Mouse (Mus musculus) limb, embryonic 15.5 days (tissue): ENCODE data around the gene Nucb1. TPM values are rescaled to one million over a fixed set of nuclear protein-coding genes. Genes with fewer than 3 reads are reported as not detected.
"Not testable (repeated sequence)": the region's sequence is repeated elsewhere in the genome, so short reads cannot be mapped to it uniquely, and the experiment has no call there.

Experiments
- ATAC-seq: fragments of 200-750 bp; cut with Nextera tagmentation; 2 replicates; pipeline ENCODE4 v1.8.0; 2017; ENCODE audit warnings: low read depth, moderate TSS enrichment; ENCODE audit not compliant: insufficient number of reproducible peaks, low FRiP score, low TSS enrichment
- H3K27ac ChIP-seq: fragments of 300-500 bp; sonication (generic); 2 replicates; pipeline ENCODE4 v1.5.1; 2015; ENCODE audit warnings: moderate library complexity, mild to moderate bottlenecking, inconsistent platforms
- H3K27me3 ChIP-seq: fragments of 300-500 bp; sonication (generic); 2 replicates; pipeline ENCODE4 v1.6.1; 2015; ENCODE audit warnings: inconsistent platforms
- H3K36me3 ChIP-seq: fragments of 300-500 bp; sonication (generic); 2 replicates; pipeline ENCODE4 v1.6.1; 2015; ENCODE audit warnings: inconsistent platforms
- H3K4me1 ChIP-seq: fragments of 300-500 bp; sonication (generic); 2 replicates; pipeline ENCODE4 v1.6.1; 2015; ENCODE audit warnings: inconsistent platforms
- H3K4me2 ChIP-seq: fragments of 300-500 bp; sonication (generic); 2 replicates; pipeline ENCODE4 v1.6.1; 2015; ENCODE audit warnings: mild to moderate bottlenecking, inconsistent platforms
- H3K4me3 ChIP-seq: fragments of 300-500 bp; sonication (generic); 2 replicates; pipeline ENCODE4 v1.5.1; 2015; ENCODE audit warnings: mild to moderate bottlenecking, inconsistent platforms
- H3K9ac ChIP-seq: fragments of 300-500 bp; sonication (generic); 2 replicates; pipeline ENCODE4 v1.6.1; 2015; ENCODE audit warnings: inconsistent platforms
- H3K9me3 ChIP-seq: fragments of 300-500 bp; sonication (generic); 2 replicates; pipeline ENCODE4 v1.6.1; 2016; ENCODE audit warnings: inconsistent platforms
- WGBS: fragments of 180-500 bp; shearing (Covaris S2); methylation state at CpG from one replicate; pipeline ENCODE4 v1.1.7; 2015; 5-methylcytosine and 5-hydroxymethylcytosine counted together
- polyA plus RNA-seq: library from polyadenylated mRNA; unstranded; fragments of >200 nt; fragmentation: Nextera tagmentation; extraction: Ambion mirVana; gene quantifications from 2 replicates; pipeline ENCODE4 v1.2.1, GENCODE M21; 2015

The Nucb1 gene
- polyA plus RNA-seq, 1 experiment from 2014 or later = 279 TPM

DNA sequence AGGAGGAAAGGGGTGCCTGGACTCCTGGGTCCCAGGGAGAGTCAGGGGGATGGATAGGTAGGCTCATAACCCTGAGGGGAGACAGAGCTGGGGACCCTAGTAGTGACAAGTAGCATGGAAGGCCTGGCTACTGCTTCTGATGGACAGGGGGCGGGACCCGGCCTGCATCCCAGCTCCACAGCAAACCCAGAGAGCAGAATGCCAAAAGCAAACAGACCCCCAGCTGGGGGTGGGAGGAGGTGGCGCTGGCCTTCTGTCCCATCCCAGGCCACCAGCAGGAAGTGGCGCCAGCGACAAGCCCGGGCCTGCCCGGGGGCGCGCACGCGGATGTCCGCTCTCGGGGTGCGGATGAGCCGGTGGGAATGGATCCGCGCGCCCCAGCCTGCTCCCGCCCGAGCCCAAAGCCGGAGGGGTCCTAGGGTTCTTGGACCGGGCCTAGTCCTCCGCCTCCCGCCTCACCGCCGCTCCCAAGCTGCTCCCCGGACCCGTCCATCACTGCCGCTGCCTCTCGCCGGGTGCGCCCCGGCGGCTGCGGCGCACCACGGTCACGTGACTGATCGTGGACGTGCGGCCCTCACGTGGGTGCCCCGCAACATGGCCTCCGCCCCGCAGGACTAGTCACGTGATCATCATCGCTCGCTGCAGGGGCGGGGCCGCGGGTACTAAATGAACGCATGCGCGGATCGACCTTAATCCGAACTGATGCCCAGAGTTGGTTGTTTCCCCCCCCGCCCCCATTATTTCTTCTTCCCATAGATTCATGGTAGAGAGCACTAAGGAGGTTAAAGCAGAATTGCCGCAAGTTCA lies 43.7 kb downstream of the Nucb1 start, which contains the start of gene Bax:
TSS of gene Bax (minus strand) at position 616 of the 807 bp plus-strand sequence.
- Histone ChIP-seq H3K9me3 (no peaks in the 10 kb centered on the region), H3K27ac (peak within 1 kb of the TSS; percentile 22), H3K4me2 (peak within 1 kb of the TSS; percentile 85), H3K4me1 (peaks cover 26% of the 10 kb centered on the region), H3K36me3 (peaks cover 39% of the 10 kb centered on the region), H3K4me3 (peak within 1 kb of the TSS; percentile 65), H3K9ac (peak within 1 kb of the TSS; percentile 65), H3K27me3 (no peaks in the 10 kb centered on the region)
- peak; percentile 76 for ATAC-seq
- WGBS = under 1% methylated on average over 52 of the region's 58 CpGs

DNA sequence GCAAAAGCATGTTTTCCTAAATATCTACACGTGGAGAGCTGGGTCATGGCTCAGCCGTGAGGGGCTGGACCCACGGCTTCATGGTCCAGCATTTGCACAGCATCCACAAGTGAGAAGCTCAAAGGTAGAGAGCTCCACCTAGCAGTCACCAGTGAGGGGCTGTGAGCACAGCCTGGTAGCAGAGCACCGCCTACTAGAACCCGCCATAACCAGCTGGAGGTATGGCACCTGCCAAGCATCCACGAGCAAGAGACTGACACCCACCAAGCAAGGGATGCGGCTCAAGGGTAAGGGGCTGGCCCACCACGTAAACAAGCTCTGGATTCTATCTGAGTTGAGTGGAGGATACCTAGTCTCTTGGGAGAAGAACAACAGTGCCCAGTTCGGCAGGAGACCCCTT lies 44.7 kb downstream of the Nucb1 start:
- Histone ChIP-seq H3K4me3 (peak overlapping the region; percentile 65), H3K27ac (no peak overlapping the region), H3K4me1 (peaks cover 33% of the 10 kb centered on the region), H3K4me2 (peak overlapping the region; percentile 85), H3K9me3 (no peaks in the 10 kb centered on the region), H3K36me3 (peaks cover 43% of the 10 kb centered on the region), H3K27me3 (no peaks in the 10 kb centered on the region), H3K9ac (peak overlapping the region; percentile 65)
- ATAC-seq = no peak
- 78% methylated on average over 9 of the region's 9 CpGs for WGBS

DNA sequence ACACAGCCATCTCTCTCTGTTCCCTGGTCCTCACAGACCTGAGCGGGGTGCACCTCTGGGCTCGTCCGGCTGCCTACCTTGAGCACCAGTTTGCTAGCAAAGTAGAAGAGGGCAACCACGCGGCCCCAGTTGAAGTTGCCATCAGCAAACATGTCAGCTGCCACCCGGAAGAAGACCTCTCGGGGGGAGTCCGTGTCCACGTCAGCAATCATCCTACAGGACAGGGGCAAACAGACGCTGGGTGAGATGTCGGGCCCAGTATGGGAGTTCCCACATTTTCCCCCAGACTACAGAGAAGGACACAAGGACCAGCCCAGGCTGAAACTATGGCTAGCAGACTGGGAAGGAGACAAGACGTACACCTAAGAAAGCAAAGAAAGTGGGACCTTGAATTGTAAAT lies 45.1 kb downstream of the Nucb1 start:
- WGBS = 96% methylated on average over 12 of the region's 12 CpGs
- Histone ChIP-seq H3K4me3 (no peak overlapping the region), H3K9ac (no peak overlapping the region)

DNA sequence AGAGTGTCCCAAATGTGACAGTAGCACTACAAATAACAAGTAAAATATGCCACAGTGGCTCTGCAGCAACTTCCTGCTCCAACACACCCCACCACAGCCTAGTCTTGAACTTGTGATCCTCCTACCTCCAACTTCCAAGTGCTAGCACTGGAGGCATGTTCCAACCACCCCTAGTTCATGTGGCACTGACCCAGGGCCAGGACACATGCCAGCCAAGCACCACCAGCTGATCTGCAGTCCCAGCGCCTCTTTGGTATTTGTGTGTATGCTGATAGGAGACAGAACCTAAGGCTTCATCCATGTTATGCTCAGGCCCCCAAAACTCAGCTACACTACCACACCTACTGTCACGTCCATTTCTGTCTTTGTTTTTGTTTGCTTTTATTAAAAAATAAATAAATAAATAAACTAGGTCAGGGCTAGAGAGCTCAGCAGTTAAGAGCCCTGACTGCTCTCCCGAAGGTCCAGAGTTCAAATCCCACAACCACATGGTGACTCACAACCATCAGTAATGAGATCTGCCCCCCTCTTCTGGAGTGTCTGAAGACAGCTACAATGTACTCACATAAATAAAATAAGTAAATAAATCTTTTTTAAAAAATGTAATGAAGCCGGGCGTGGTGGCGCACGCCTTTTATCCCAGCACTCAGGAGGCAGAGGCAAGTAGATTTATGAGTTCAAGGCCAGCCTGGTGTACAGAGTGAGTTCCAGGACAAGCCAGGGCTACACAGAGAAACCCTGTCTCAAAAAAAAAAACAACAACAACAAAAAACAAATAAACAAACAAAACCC lies 46.0 kb downstream of the Nucb1 start:
- no peak for ATAC-seq
- no peak overlapping the region for H3K4me2 ChIP-seq
- WGBS = 91% methylated on average over 7 of the region's 7 CpGs
- no peak overlapping the region for H3K4me3 ChIP-seq
- no peaks in the 10 kb centered on the region for H3K9me3 ChIP-seq
- H3K27me3 ChIP-seq = no peaks in the 10 kb centered on the region
- peaks cover 40% of the 10 kb centered on the region for H3K4me1 ChIP-seq
- no peak overlapping the region for H3K9ac ChIP-seq
- no peak overlapping the region for H3K27ac ChIP-seq
- peaks cover 43% of the 10 kb centered on the region for H3K36me3 ChIP-seq

More for the DNA sequence above, 45.1 kb downstream of the Nucb1 start:
- H3K4me2 ChIP-seq = peak overlapping the region; percentile 85; the same call in 1 of the 2 replicates
- peaks cover 43% of the 10 kb centered on the region for H3K36me3 ChIP-seq
- no peaks in the 10 kb centered on the region for H3K27me3 ChIP-seq
- ATAC-seq = no peak
- H3K4me1 ChIP-seq = peaks cover 38% of the 10 kb centered on the region
- no peak overlapping the region for H3K27ac ChIP-seq
- no peaks in the 10 kb centered on the region for H3K9me3 ChIP-seq

DNA sequence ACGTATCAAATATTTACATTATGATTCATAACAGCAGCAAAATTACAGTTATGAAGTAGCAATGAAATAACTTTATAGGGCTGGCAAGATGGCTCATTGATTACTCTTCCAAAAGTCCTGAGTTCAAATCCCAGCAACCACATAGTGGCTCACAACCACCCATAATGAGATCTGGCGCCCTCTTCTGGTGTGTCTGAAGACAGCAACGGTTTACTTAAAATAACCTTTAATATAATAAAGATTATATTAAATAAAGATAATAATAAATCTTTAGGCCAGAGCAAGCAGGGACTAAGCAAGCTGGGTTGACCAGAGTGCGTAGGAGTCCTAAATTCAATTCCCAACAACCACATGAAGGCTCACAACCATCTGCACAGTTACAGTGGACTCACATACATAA lies 47.3 kb downstream of the Nucb1 start:
- not testable (repeated sequence) for H3K9me3 ChIP-seq, H3K27me3 ChIP-seq, H3K9ac ChIP-seq, H3K4me3 ChIP-seq, H3K4me2 ChIP-seq, ATAC-seq, H3K27ac ChIP-seq
- H3K36me3 ChIP-seq = peaks cover 52% of the 10 kb centered on the region
- peaks cover 46% of the 10 kb centered on the region for H3K4me1 ChIP-seq
- 79% methylated on average over 4 of the region's 4 CpGs for WGBS

DNA sequence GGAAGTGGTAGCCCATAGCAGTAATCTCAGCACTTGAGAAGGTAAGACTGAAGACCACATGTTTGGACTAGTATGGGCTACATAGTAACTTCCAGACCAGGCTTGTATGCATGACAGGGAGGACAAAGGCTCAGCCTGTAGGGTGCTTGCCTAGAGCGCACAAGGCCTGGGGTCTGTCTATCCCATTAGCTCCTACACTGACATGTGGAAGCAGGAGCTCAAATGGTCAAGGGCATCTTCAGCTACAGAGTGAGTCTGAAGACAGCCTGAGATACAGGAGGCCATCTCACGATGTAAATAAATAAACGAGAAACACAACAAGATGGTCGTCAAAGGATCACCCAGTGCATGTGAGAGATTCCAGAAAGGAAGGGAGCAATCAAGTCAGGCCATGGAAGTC lies 47.9 kb downstream of the Nucb1 start:
- Histone ChIP-seq H3K36me3 (peaks cover 57% of the 10 kb centered on the region), H3K27me3 (no peaks in the 10 kb centered on the region), H3K9ac (no peak overlapping the region), H3K4me3 (no peak overlapping the region), H3K4me2 (no peak overlapping the region), H3K9me3 (no peaks in the 10 kb centered on the region), H3K27ac (peak overlapping the region; percentile 17; the same call in 1 of the 2 replicates), H3K4me1 (peaks cover 51% of the 10 kb centered on the region)
- WGBS = 84% methylated on average over 4 of the region's 4 CpGs
- no peak for ATAC-seq

DNA sequence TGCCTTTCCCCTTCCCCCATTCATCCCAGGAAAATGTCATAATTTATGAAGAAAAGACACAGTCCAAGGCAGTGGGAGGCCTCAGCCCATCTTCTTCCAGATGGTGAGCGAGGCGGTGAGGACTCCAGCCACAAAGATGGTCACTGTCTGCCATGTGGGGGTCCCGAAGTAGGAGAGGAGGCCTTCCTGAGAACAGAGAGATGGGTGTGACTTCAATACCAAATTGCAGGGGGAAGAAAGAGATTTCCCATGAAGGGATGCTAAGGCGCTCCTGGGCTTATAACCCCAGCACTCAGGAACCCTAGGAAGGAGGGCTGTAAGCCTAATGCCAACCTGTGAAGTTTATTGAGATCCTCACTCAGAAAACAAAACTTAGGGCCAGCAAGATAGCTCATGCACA lies 48.4 kb downstream of the Nucb1 start:
- Histone ChIP-seq H3K4me3 (no peak overlapping the region), H3K9ac (no peak overlapping the region), H3K36me3 (peaks cover 63% of the 10 kb centered on the region), H3K4me2 (no peak overlapping the region), H3K9me3 (no peaks in the 10 kb centered on the region), H3K4me1 (peaks cover 55% of the 10 kb centered on the region), H3K27me3 (no peaks in the 10 kb centered on the region), H3K27ac (peak overlapping the region; percentile 87; the same call in 1 of the 2 replicates)
- 85% methylated on average over 4 of the region's 4 CpGs for WGBS
- no peak for ATAC-seq

DNA sequence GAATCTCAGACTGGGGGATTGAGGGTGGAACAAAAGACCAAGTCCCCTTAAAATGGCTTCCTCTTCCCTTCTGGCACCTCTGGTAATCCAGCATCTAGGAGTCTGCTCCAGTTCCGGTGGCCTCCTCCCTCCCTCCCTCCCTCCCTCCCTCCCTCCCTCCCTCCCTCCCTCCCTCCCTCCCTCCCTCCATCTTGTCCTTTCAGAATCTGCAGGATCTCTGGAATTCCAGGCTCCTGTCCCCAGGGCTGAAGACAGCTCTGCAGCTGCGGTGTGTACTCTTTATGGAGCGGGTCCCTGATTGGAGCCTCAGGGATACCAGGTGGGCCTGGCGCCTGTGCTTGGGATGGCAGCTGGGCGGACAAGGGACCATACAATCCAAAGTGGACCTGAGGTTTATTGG lies 48.9 kb downstream of the Nucb1 start:
- 54% methylated on average over 4 of the region's 5 CpGs for WGBS
- H3K36me3 ChIP-seq = peaks cover 65% of the 10 kb centered on the region
- H3K9me3 ChIP-seq = no peaks in the 10 kb centered on the region
- no peak for ATAC-seq
- H3K27ac ChIP-seq = peak overlapping the region; percentile 87
- H3K27me3 ChIP-seq = no peaks in the 10 kb centered on the region
- H3K4me2 ChIP-seq = no peak overlapping the region
- peaks cover 57% of the 10 kb centered on the region for H3K4me1 ChIP-seq
- H3K4me3 ChIP-seq = no peak overlapping the region
- H3K9ac ChIP-seq = no peak overlapping the region

DNA sequence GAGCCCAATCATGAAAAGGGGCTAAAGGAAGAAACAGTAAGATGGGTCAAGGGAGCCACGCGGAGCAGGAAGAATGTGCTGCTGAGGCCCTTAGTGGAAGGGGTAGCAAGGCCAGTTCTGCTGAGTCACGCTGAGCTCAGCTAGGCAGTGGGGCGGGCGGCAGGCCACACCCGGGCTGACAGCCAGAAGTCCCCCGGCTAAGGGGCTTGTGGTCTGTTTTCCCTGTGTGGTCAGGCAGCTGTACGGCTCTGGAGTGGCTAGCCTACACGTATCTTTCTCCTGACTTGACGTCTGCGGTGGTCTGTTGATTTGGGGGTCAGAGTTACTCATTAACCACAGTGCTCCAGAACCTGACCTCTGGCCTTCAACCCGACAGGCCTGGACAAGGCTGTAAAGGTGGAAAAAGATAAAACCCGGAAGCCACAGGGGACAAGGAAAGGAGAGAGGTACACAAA lies 49.3 kb downstream of the Nucb1 start:
- no peak for ATAC-seq
- WGBS = 13% methylated on average over 13 of the region's 13 CpGs
- Histone ChIP-seq H3K9me3 (no peaks in the 10 kb centered on the region), H3K4me2 (peak overlapping the region; percentile 50), H3K27ac (peak overlapping the region; percentile 87), H3K9ac (0 out of 2 replicates have a peak overlapping the region, but pooled peaks have one; percentile 7), H3K4me1 (peaks cover 55% of the 10 kb centered on the region), H3K36me3 (peaks cover 69% of the 10 kb centered on the region), H3K27me3 (no peaks in the 10 kb centered on the region), H3K4me3 (peak overlapping the region; percentile 62; the same call in 1 of the 2 replicates)

DNA sequence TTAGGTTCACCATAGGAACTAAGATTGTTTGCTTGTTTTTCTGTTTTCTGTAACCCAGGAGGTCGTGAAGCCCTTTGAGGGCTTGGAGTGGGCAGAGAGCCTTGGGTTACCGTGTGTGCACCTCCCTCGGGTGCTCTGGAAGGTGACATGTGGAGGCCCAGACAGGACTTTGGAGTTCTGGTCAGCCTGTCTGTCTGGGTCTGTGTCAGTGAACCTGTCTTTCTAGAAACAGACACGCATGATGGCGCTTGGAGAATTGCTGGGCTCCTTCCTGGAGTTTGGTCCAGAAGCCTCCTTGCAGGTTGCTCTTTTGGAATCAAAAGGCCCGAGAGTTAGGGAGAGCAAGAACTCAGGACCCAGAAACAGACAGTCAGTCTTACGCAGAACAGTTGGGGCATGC lies 49.8 kb downstream of the Nucb1 start:
- H3K9me3 ChIP-seq = no peaks in the 10 kb centered on the region
- H3K27me3 ChIP-seq = no peaks in the 10 kb centered on the region
- WGBS = 67% methylated on average over 7 of the region's 7 CpGs
- no peak for ATAC-seq
- peak overlapping the region; percentile 62 for H3K4me3 ChIP-seq
- peak overlapping the region; percentile 87 for H3K27ac ChIP-seq
- peaks cover 50% of the 10 kb centered on the region for H3K4me1 ChIP-seq
- H3K9ac ChIP-seq = 0 out of 2 replicates have a peak overlapping the region, but pooled peaks have one; percentile 7
- H3K4me2 ChIP-seq = peak overlapping the region; percentile 50
- peaks cover 71% of the 10 kb centered on the region for H3K36me3 ChIP-seq

DNA sequence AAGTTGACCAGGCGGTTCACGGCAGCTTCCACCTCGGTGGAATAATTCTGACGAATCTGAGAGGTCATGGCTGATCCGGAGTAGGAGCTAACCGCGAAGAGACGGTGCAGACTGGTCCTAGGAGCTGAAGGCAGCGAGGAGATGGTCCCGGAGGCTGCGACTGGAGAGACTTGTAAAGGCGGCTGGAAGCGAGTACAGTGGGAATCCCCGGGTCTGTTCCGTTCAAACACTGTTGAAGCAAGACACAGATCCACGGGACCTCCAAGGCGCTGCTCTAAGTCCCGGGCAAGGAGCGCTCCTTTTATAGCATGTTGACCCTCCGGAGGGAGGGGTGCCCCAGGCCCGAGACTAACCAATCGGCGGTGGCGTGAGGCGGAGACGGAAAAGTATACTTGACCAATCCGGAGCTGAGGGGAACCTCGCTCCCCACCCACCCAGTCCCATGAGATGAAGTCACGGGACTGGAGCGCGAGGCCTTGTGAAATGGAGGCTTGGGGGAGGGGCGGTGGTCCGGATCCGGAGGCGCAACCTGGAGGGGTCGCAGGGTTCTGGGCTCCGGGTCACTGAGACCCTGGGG lies 50.6 kb downstream of the Nucb1 start, which contains the start of gene Ftl1:
TSS of gene Ftl1 (minus strand) at position 321 of the 577 bp plus-strand sequence.
- peak within 1 kb of the TSS; percentile 64 for H3K4me2 ChIP-seq
- H3K27ac ChIP-seq = peak within 1 kb of the TSS; percentile 96
- H3K4me3 ChIP-seq = peak within 1 kb of the TSS; percentile 62
- not testable (repeated sequence) for H3K9me3 ChIP-seq, H3K27me3 ChIP-seq
- WGBS = 0% methylated on average over 33 of the region's 37 CpGs
- H3K4me1 ChIP-seq = peaks cover 46% of the 10 kb centered on the region
- H3K9ac ChIP-seq = peak within 1 kb of the TSS; percentile 66
- ATAC-seq = peak; percentile 96
- H3K36me3 ChIP-seq = peaks cover 71% of the 10 kb centered on the region
